Mouse (Mus musculus) urinary bladder, postnatal 25 days (tissue): Measurements from ENCODE around the gene Lingo1.

ENCODE experiments used
- DNase-seq: peaks from one replicate; pipeline ENCODE4 v3.0.0; 2022; ENCODE audit warnings: low spot score

The Lingo1 gene

GRCm38 (mm10) chr9:56795721-56796655 lies at the start of gene Lingo1:
Gene Lingo1, minus strand, starts transcription at chr9:56796468.
- DNase-seq: no peak

- no peak for DNase-seq
These were observed 48.4 kb upstream of the Lingo1 start for GRCm38 (mm10) chr9:56844644-56845043.

GRCm38 (mm10) chr9:56843679-56844188 lies 47.5 kb upstream of the Lingo1 start:
- DNase-seq: peak; percentile 63

GRCm38 (mm10) chr9:56842303-56842719 lies 46.0 kb upstream of the Lingo1 start:
- no peak for DNase-seq

GRCm38 (mm10) chr9:56841864-56842263 lies 45.6 kb upstream of the Lingo1 start:
- no peak for DNase-seq

- no peak for DNase-seq
These were observed 44.5 kb upstream of the Lingo1 start for GRCm38 (mm10) chr9:56840721-56841120.

GRCm38 (mm10) chr9:56835152-56835551 lies 38.9 kb upstream of the Lingo1 start:
- DNase-seq: no peak

GRCm38 (mm10) chr9:56832900-56833299 lies 36.6 kb upstream of the Lingo1 start:
- DNase-seq: no peak

GRCm38 (mm10) chr9:56831904-56832303 lies 35.6 kb upstream of the Lingo1 start:
- DNase-seq: no peak

GRCm38 (mm10) chr9:56830162-56830561 lies 33.9 kb upstream of the Lingo1 start:
- no peak for DNase-seq

- DNase-seq: no peak
These were observed 32.6 kb upstream of the Lingo1 start for GRCm38 (mm10) chr9:56828841-56829240.

- DNase-seq: no peak
These were observed 31.9 kb upstream of the Lingo1 start for GRCm38 (mm10) chr9:56828146-56828545.

GRCm38 (mm10) chr9:56825476-56826213 lies 29.4 kb upstream of the Lingo1 start:
- no peak for DNase-seq

- peak; percentile 18 for DNase-seq
These were observed 28.6 kb upstream of the Lingo1 start for GRCm38 (mm10) chr9:56824900-56825299.

- DNase-seq: no peak
These were observed 14.6 kb upstream of the Lingo1 start for GRCm38 (mm10) chr9:56810916-56811315.

GRCm38 (mm10) chr9:56807990-56808389 lies 11.7 kb upstream of the Lingo1 start:
- no peak for DNase-seq

- no peak for DNase-seq
These were observed 6.9 kb upstream of the Lingo1 start for GRCm38 (mm10) chr9:56803146-56803545.

- DNase-seq: peak; percentile 43
These were observed 1.6 kb upstream of the Lingo1 start for GRCm38 (mm10) chr9:56797876-56798275.

- no peak for DNase-seq
These were observed 426 bp upstream of the Lingo1 start for GRCm38 (mm10) chr9:56796656-56797131.

GRCm38 (mm10) chr9:56791696-56792261 lies 4.5 kb downstream of the Lingo1 start:
- DNase-seq: no peak

GRCm38 (mm10) chr9:56784576-56784975 lies 11.7 kb downstream of the Lingo1 start:
- no peak for DNase-seq
